Mouse (Mus musculus): Measurements from ENCODE around the gene Olfr555. TPM values are rescaled to one million over a fixed set of nuclear protein-coding genes. Genes with fewer than 3 reads are reported as not detected.

Gene Olfr555
- not detected for polyA plus RNA-seq (2017; shearing (Covaris generic))

GRCm38 (mm10) chr7:102658523-102658922 is at the start of gene Olfr555:
Olfr555 (plus strand) TSS chr7:102658823.

GRCm38 (mm10) chr7:102618118-102618517 is 40.5 kb upstream of the Olfr555 start, which contains the start of gene Olfr553:
Olfr553 (minus strand) TSS chr7:102618218.

GRCm38 (mm10) chr7:102638132-102638531 is 20.5 kb upstream of the Olfr555 start, which contains the start of gene Olfr554:
Olfr554 (plus strand) TSS chr7:102638432.

GRCm38 (mm10) chr7:102664599-102664998 is 6.0 kb downstream of the Olfr555 start, which contains the start of gene Olfr556:
Olfr556 (plus strand) TSS chr7:102664899.

GRCm38 (mm10) chr7:102686944-102687501 is 28.4 kb downstream of the Olfr555 start, which contains the start of gene Trim68:
Trim68 (minus strand) TSS chr7:102687327.

GRCm38 (mm10) chr7:102695358-102696125 is 36.9 kb downstream of the Olfr555 start, which contains the start of gene Olfr557:
Olfr557 (plus strand) TSS chr7:102695910.

GRCm38 (mm10) chr7:102701915-102702314 is 43.3 kb downstream of the Olfr555 start, which contains the start of gene Olfr558:
Olfr558 (plus strand) TSS chr7:102702215.

Other genes starting within 250 kb of the Olfr555 start
- 42.2 TPM for gene Rrm1, start 217.1 kb upstream of the Olfr555 start, polyA plus RNA-seq (2017; shearing (Covaris generic))
- gene Olfr543, start 177.1 kb upstream of the Olfr555 start, polyA plus RNA-seq (2017; shearing (Covaris generic)), result not detected
- gene Olfr544, start 170.5 kb upstream of the Olfr555 start, polyA plus RNA-seq (2017; shearing (Covaris generic)), result 0.09 TPM
- not detected for gene Olfr545, start 159.2 kb upstream of the Olfr555 start, polyA plus RNA-seq (2017; shearing (Covaris generic))
- gene Olfr547, start 124.1 kb upstream of the Olfr555 start, polyA plus RNA-seq (2017; shearing (Covaris generic)), result not detected
- gene Olfr548-ps1, start 117.9 kb upstream of the Olfr555 start, polyA plus RNA-seq (2017; shearing (Covaris generic)), result not detected
- not detected for gene Olfr549, start 109.0 kb upstream of the Olfr555 start, polyA plus RNA-seq (2017; shearing (Covaris generic))
- 107 TPM for gene Trim21, start 93.3 kb upstream of the Olfr555 start, polyA plus RNA-seq (2017; shearing (Covaris generic))
- gene Olfr550, start 87.4 kb upstream of the Olfr555 start, polyA plus RNA-seq (2017; shearing (Covaris generic)), result not detected
- gene Olfr551, start 66.9 kb upstream of the Olfr555 start, polyA plus RNA-seq (2017; shearing (Covaris generic)), result not detected
- not detected for gene Olfr552, start 61.1 kb upstream of the Olfr555 start, polyA plus RNA-seq (2017; shearing (Covaris generic))
- gene Olfr553, start 40.6 kb upstream of the Olfr555 start, polyA plus RNA-seq (2017; shearing (Covaris generic)), result not detected
- not detected for gene Olfr554, start 20.4 kb upstream of the Olfr555 start, polyA plus RNA-seq (2017; shearing (Covaris generic))
- gene Olfr556, start 6.1 kb downstream of the Olfr555 start, polyA plus RNA-seq (2017; shearing (Covaris generic)), result 0.10 TPM
- gene Trim68, start 28.5 kb downstream of the Olfr555 start, polyA plus RNA-seq (2017; shearing (Covaris generic)), result 14.5 TPM
- gene Olfr557, start 37.1 kb downstream of the Olfr555 start, polyA plus RNA-seq (2017; shearing (Covaris generic)), result not detected
- not detected for gene Olfr558, start 43.4 kb downstream of the Olfr555 start, polyA plus RNA-seq (2017; shearing (Covaris generic))
- not detected for gene Olfr33, start 60.2 kb downstream of the Olfr555 start, polyA plus RNA-seq (2017; shearing (Covaris generic))
- not detected for gene Olfr559, start 68.7 kb downstream of the Olfr555 start, polyA plus RNA-seq (2017; shearing (Covaris generic))
- gene Olfr560, start 100.5 kb downstream of the Olfr555 start, polyA plus RNA-seq (2017; shearing (Covaris generic)), result not detected
- not detected for gene Olfr78, start 100.6 kb downstream of the Olfr555 start, polyA plus RNA-seq (2017; shearing (Covaris generic))
- gene Olfr561, start 112.4 kb downstream of the Olfr555 start, polyA plus RNA-seq (2017; shearing (Covaris generic)), result not detected
- not detected for gene Olfr564, start 144.7 kb downstream of the Olfr555 start, polyA plus RNA-seq (2017; shearing (Covaris generic))
- not detected for gene Olfr566, start 199.9 kb downstream of the Olfr555 start, polyA plus RNA-seq (2017; shearing (Covaris generic))
- not detected for gene Olfr568, start 218.3 kb downstream of the Olfr555 start, polyA plus RNA-seq (2017; shearing (Covaris generic))
- gene Olfr569, start 232.1 kb downstream of the Olfr555 start, polyA plus RNA-seq (2017; shearing (Covaris generic)), result not detected
- not detected for gene Olfr570, start 235.8 kb downstream of the Olfr555 start, polyA plus RNA-seq (2017; shearing (Covaris generic))

Measured in CD4-positive, CD25-positive, alpha-beta regulatory T cell, adult 9 weeks (primary cell).